Mouse (Mus musculus) layer of hippocampus, postnatal 14 days (tissue): Measurements from ENCODE around the gene Slc25a12. TPM values are rescaled to one million over a fixed set of nuclear protein-coding genes. Genes with fewer than 3 reads are reported as not detected.

ENCODE experiments used
- DNase-seq, 2 experiments: peaks; one replicate each; pipeline ENCODE4 v3.0.0; 2021 to 2022; ENCODE audit warnings: low spot score in 2 of 2, mixed read lengths in 1 of 2
- total RNA-seq, 2 experiments: library from RNA; stranded (reverse); gene quantifications; 2 replicates each; pipeline ENCODE4 v1.2.3; 2021

The Slc25a12 gene
- total RNA-seq, 2 experiments from 2014 or later = 164 to 174 TPM

- no peak for DNase-seq
Measured at GRCm38 (mm10) chr2:71350904-71351726, 16.4 kb downstream of the Slc25a12 start.

- DNase-seq = no peak
Measured at GRCm38 (mm10) chr2:71350181-71350580, 17.4 kb downstream of the Slc25a12 start.

- no peak for DNase-seq
Measured at GRCm38 (mm10) chr2:71349511-71349910, 18.0 kb downstream of the Slc25a12 start.

- DNase-seq = no peak
Measured at GRCm38 (mm10) chr2:71347732-71348490, 19.6 kb downstream of the Slc25a12 start.

GRCm38 (mm10) chr2:71347160-71347559 lies 20.4 kb downstream of the Slc25a12 start:
- no peak for DNase-seq

- no peak for DNase-seq
Measured at GRCm38 (mm10) chr2:71343884-71344640, 23.5 kb downstream of the Slc25a12 start.

GRCm38 (mm10) chr2:71340126-71340525 lies 27.4 kb downstream of the Slc25a12 start:
- DNase-seq = no peak

GRCm38 (mm10) chr2:71338145-71338796 lies 29.3 kb downstream of the Slc25a12 start:
- DNase-seq = no peak

- no peak for DNase-seq
Measured at GRCm38 (mm10) chr2:71336631-71337030, 30.9 kb downstream of the Slc25a12 start.

GRCm38 (mm10) chr2:71336209-71336608 lies 31.3 kb downstream of the Slc25a12 start:
- DNase-seq = no peak

- DNase-seq = no peak
Measured at GRCm38 (mm10) chr2:71333986-71334822, 33.3 kb downstream of the Slc25a12 start.

GRCm38 (mm10) chr2:71329761-71330160 lies 37.8 kb downstream of the Slc25a12 start:
- no peak for DNase-seq

GRCm38 (mm10) chr2:71328391-71329160 lies 39.0 kb downstream of the Slc25a12 start:
- DNase-seq = no peak

GRCm38 (mm10) chr2:71327715-71328114 lies 39.8 kb downstream of the Slc25a12 start:
- no peak for DNase-seq

GRCm38 (mm10) chr2:71326766-71327464 lies 40.6 kb downstream of the Slc25a12 start:
- no peak for DNase-seq

GRCm38 (mm10) chr2:71323886-71324285 lies 43.7 kb downstream of the Slc25a12 start:
- no peak for DNase-seq

GRCm38 (mm10) chr2:71321486-71321885 lies 46.1 kb downstream of the Slc25a12 start:
- DNase-seq = no peak

GRCm38 (mm10) chr2:71316116-71316789 lies 51.3 kb downstream of the Slc25a12 start:
- no peak for DNase-seq
